Mouse (Mus musculus): ENCODE measurements around the gene Nfkbie. TPM values are rescaled to one million over a fixed set of nuclear protein-coding genes. Genes with fewer than 3 reads are reported as not detected.

Gene Nfkbie
- total and polyA plus RNA-seq, 2 experiments from 2014 or later: 1.2 to 1.7 TPM

DNA sequence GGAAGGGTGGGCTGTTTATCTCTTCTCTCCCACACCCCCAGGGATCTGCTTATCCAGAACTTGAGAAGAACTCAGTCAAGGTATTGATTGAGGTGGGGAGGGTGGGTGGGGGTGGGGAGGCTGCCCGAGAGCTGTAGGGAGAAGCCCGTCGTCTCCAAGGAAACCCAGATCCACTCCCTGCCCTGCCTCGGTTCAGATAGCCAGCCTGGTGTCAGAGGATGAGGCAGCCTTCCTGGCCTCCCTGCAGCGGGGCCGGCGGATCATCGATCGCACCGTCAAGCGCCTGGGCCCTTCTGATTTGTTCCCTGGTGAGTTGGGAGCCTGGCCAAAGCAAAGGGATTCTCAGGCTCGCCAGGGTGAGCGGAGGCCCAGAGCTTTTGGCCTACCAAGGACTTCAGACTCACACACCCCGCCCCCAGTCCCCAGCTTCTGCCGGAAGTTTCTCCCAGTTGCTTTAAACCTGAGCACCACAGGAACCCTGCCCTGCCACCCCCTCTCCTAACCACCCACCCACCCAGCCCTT lies 40.2 kb upstream of the Nfkbie start:
- no peak overlapping the region for H3K4me3 ChIP-seq (ENCODE audit: low read depth, low read length)
- no peaks in the 10 kb centered on the region for H3K27me3 ChIP-seq (ENCODE audit: control insufficient read depth, insufficient read depth, low read length)
- H3K36me3 ChIP-seq (replicated peaks; ENCODE audit: control insufficient read depth, insufficient read depth, low read length): peaks cover 49% of the 10 kb centered on the region
- no peak overlapping the region for H3K9ac ChIP-seq (replicated peaks; ENCODE audit: low read depth, low read length)
- WGBS: 47% methylated on average over 15 of the region's 15 CpGs
- H3K9me3 ChIP-seq (replicated peaks; ENCODE audit: control insufficient read depth, low read length): no peaks in the 10 kb centered on the region
- H3K4me1 ChIP-seq (ENCODE audit: control insufficient read depth, insufficient read depth): no peaks in the 10 kb centered on the region
- no peak for TF ChIP-seq CTCF (IDR thresholded peaks at IDR 0.05; ENCODE audit: low read depth)
- TF ChIP-seq EP300 (IDR thresholded peaks at IDR 0.05; ENCODE audit: low read depth): no peak
- ATAC-seq (ENCODE audit: insufficient read depth, low read depth) (no peak), DNase-seq (ENCODE audit: low spot score) (no peak)
- H3K27ac ChIP-seq (ENCODE audit: low read depth): no peak overlapping the region
- no peak overlapping the region for H3K4me2 ChIP-seq (ENCODE audit: low read depth, low read length)

DNA sequence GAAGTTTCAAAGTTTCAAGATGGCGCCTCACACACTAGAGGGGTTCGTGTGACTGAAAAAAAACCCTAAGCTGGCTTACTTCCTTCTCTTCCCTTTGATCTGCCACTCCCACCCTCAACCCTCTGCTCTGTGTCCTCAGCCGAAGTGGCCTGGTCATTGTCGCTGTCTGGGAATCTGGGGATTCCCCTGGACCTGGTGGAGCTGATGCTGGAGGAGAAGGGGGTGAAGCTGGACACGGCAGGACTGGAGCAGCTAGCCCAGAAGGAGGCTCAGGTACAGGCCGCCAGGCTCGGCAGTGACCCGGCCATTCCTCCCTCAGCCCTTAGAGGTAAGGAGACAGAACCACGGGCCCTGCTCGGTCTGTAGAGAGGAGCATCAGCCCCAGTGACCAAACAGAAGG lies 39.7 kb upstream of the Nfkbie start:
- DNase-seq (ENCODE audit: low spot score) (no peak), ATAC-seq (ENCODE audit: insufficient read depth, low read depth) (no peak)
- no peaks in the 10 kb centered on the region for H3K27me3 ChIP-seq (ENCODE audit: control insufficient read depth, insufficient read depth, low read length)
- H3K9me3 ChIP-seq (replicated peaks; ENCODE audit: control insufficient read depth, low read length): no peaks in the 10 kb centered on the region
- H3K4me1 ChIP-seq (ENCODE audit: control insufficient read depth, insufficient read depth): no peaks in the 10 kb centered on the region
- H3K4me3 ChIP-seq (ENCODE audit: low read depth, low read length): no peak overlapping the region
- WGBS: 80% methylated on average over 10 of the region's 10 CpGs
- no peak overlapping the region for H3K4me2 ChIP-seq (ENCODE audit: low read depth, low read length)
- H3K27ac ChIP-seq (ENCODE audit: low read depth): no peak overlapping the region
- H3K36me3 ChIP-seq (replicated peaks; ENCODE audit: control insufficient read depth, insufficient read depth, low read length): peaks cover 49% of the 10 kb centered on the region
- H3K9ac ChIP-seq (replicated peaks; ENCODE audit: low read depth, low read length): no peak overlapping the region
- TF ChIP-seq EP300 (IDR thresholded peaks at IDR 0.05; ENCODE audit: low read depth): no peak
- TF ChIP-seq CTCF (IDR thresholded peaks at IDR 0.05; ENCODE audit: low read depth): no peak

DNA sequence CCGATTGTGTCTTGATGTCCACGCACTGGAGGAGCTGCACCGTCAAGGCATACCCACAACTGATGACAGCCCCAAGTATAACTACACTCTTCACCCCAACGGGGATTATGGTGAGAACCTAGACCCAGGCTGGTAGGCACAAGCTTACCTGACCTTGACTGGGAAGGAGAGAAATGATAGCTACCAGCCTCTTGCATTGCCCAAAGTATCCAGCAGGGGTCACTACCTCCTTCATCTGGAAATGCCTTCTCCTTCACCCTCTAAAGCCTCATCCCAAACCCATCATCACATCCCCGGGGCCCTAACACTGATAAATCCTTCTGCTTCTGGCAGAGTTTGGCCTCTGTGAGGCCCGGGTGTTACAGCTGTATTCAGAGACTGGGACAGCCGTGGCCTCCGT lies 39.0 kb upstream of the Nfkbie start:
- Histone ChIP-seq H3K4me3 (ENCODE audit: low read depth, low read length) (no peak overlapping the region), H3K27me3 (ENCODE audit: control insufficient read depth, insufficient read depth, low read length) (no peaks in the 10 kb centered on the region), H3K9ac (replicated peaks; ENCODE audit: low read depth, low read length) (no peak overlapping the region), H3K4me1 (ENCODE audit: control insufficient read depth, insufficient read depth) (no peaks in the 10 kb centered on the region), H3K4me2 (ENCODE audit: low read depth, low read length) (no peak overlapping the region), H3K27ac (ENCODE audit: low read depth) (no peak overlapping the region), H3K36me3 (replicated peaks; ENCODE audit: control insufficient read depth, insufficient read depth, low read length) (peaks cover 45% of the 10 kb centered on the region), H3K9me3 (replicated peaks; ENCODE audit: control insufficient read depth, low read length) (no peaks in the 10 kb centered on the region)
- DNase-seq (ENCODE audit: low spot score): peak; percentile 71
- peak; percentile 49 for ATAC-seq (ENCODE audit: insufficient read depth, low read depth)
- 28% methylated on average over 8 of the region's 8 CpGs for WGBS
- TF ChIP-seq EP300 (IDR thresholded peaks at IDR 0.05; ENCODE audit: low read depth): no peak
- peak; percentile 93 for TF ChIP-seq CTCF (IDR thresholded peaks at IDR 0.05; ENCODE audit: low read depth)

- Histone ChIP-seq H3K27me3 (ENCODE audit: control insufficient read depth, insufficient read depth, low read length) (no peaks in the 10 kb centered on the region), H3K4me3 (ENCODE audit: low read depth, low read length) (no peak overlapping the region), H3K9me3 (replicated peaks; ENCODE audit: control insufficient read depth, low read length) (no peaks in the 10 kb centered on the region), H3K4me1 (ENCODE audit: control insufficient read depth, insufficient read depth) (no peaks in the 10 kb centered on the region), H3K9ac (replicated peaks; ENCODE audit: low read depth, low read length) (no peak overlapping the region), H3K4me2 (ENCODE audit: low read depth, low read length) (no peak overlapping the region), H3K36me3 (replicated peaks; ENCODE audit: control insufficient read depth, insufficient read depth, low read length) (peaks cover 39% of the 10 kb centered on the region), H3K27ac (ENCODE audit: low read depth) (no peak overlapping the region)
- WGBS: 92% methylated on average over 21 of the region's 21 CpGs
- no peak for DNase-seq (ENCODE audit: low spot score)
- TF ChIP-seq EP300 (IDR thresholded peaks at IDR 0.05; ENCODE audit: low read depth) (no peak), CTCF (IDR thresholded peaks at IDR 0.05; ENCODE audit: low read depth) (no peak)
- no peak for ATAC-seq (ENCODE audit: insufficient read depth, low read depth)
Observed at GRCm38 (mm10) chr17:45517135-45517534, 38.4 kb upstream of the Nfkbie start.

DNA sequence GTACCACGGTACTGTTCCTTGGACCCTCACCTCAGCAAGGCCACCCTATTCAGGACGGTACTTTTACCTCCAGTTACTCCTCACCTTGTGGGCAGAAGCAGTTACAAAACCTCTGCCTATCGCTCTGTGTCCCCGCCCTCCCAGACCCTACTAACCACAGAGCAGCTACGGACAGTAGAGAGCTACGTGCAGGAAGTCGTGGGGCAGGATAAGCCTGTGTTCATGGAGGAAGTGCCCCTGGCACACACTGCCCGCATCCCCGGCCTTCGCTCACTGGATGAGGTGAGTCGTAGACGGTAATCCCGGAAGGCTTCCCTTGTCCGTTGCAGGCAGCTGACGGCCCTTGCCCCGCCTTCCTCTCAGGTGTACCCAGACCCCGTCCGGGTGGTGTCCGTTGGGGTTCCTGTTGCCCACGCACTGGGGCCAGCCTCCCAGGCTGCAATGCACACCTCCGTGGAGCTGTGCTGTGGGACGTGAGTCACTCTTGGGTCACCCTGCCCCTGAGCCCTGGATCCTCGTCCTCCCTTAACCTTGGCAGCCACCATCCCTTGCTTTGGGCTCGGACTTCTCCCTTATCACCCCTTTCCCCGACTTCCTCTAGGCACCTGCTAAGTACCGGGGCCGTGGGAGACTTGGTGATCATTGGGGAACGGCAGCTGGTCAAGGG lies 37.8 kb upstream of the Nfkbie start:
- 85% methylated on average over 28 of the region's 28 CpGs for WGBS
- H3K4me2 ChIP-seq (ENCODE audit: low read depth, low read length): no peak overlapping the region
- ATAC-seq (ENCODE audit: insufficient read depth, low read depth) (no peak), DNase-seq (ENCODE audit: low spot score) (no peak)
- H3K27me3 ChIP-seq (ENCODE audit: control insufficient read depth, insufficient read depth, low read length): no peaks in the 10 kb centered on the region
- no peak for TF ChIP-seq EP300 (IDR thresholded peaks at IDR 0.05; ENCODE audit: low read depth)
- no peak for TF ChIP-seq CTCF (IDR thresholded peaks at IDR 0.05; ENCODE audit: low read depth)
- no peaks in the 10 kb centered on the region for H3K9me3 ChIP-seq (replicated peaks; ENCODE audit: control insufficient read depth, low read length)
- no peak overlapping the region for H3K4me3 ChIP-seq (ENCODE audit: low read depth, low read length)
- H3K36me3 ChIP-seq (replicated peaks; ENCODE audit: control insufficient read depth, insufficient read depth, low read length): peaks cover 39% of the 10 kb centered on the region
- H3K27ac ChIP-seq (ENCODE audit: low read depth): no peak overlapping the region
- no peaks in the 10 kb centered on the region for H3K4me1 ChIP-seq (ENCODE audit: control insufficient read depth, insufficient read depth)
- H3K9ac ChIP-seq (replicated peaks; ENCODE audit: low read depth, low read length): no peak overlapping the region
